Mouse (Mus musculus) E14TG2a.4 (cell line): Measurements from ENCODE around the gene Shank2.

Experiments used
- CTCF ChIP-seq: conservative IDR thresholded peaks from 2 replicates; pipeline ENCODE4 v1.5.1; 2014; ENCODE audit warnings: low read length
- POU5F1 ChIP-seq: IDR thresholded peaks from 2 replicates; pipeline ENCODE4 v1.6.1; 2014; ENCODE audit warnings: low read length, borderline replicate concordance

DNA sequence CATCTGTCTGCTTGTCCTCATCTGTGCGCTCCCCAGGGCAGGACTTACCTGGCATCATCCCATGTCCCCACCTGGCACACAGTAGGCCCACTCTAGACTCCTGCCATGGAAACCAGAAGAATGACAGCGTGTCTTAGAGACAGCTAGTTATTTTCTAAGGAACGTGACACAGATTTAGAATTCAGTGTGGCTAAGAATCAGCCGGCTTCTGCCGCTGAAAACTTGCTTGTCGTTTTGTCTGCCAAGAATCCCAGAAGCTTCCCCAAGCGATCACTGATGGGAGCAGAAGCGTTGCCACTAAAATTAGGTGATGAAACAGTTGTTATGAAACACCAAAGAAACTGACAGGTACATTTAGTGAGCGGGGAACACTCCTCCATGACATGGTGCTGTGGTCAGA lies 208.8 kb downstream of the Shank2 start:
- TF ChIP-seq CTCF (no peak), POU5F1 (no peak)
